Mouse (Mus musculus) megakaryocyte-erythroid progenitor cell, adult 5 weeks (primary cell): Measurements from ENCODE around the gene Dynlt1b. TPM values are rescaled to one million over a fixed set of nuclear protein-coding genes. Genes with fewer than 3 reads are reported as not detected.

Source experiments
- polyA plus RNA-seq: library from polyadenylated mRNA; stranded (reverse); fragments of >175 nt; gene quantifications from 2 replicates; pipeline ENCODE4 v1.2.3, GENCODE M21; 2012

Dynlt1b gene
- 6.0 and 8.8 TPM in 2 replicates for polyA plus RNA-seq

GRCm38 (mm10) chr17:6429945-6430344, at the start of gene Dynlt1b:
Gene Dynlt1b, plus strand, starts transcription at chr17:6430112.

Other genes starting within 250 kb of the Dynlt1b start
- gene Tmem181a, start 173.3 kb upstream of the Dynlt1b start, polyA plus RNA-seq = 4.1 and 4.7 TPM in 2 replicates
- gene Dynlt1a, start 112.6 kb upstream of the Dynlt1b start, polyA plus RNA-seq = 1.2 and 1.7 TPM in 2 replicates
- gene Dynlt1c, start 171.6 kb downstream of the Dynlt1b start, polyA plus RNA-seq = 0.46 and 1.7 TPM in 2 replicates
- gene Dynlt1f, start 225.8 kb downstream of the Dynlt1b start, polyA plus RNA-seq = 3.9 and 5.0 TPM in 2 replicates
- gene Sytl3, start 229.0 kb downstream of the Dynlt1b start, polyA plus RNA-seq = 0.22 and 0.39 TPM in 2 replicates